Mouse (Mus musculus) urinary bladder, adult 2 months (tissue): Measurements from ENCODE around the gene Coq8b. TPM values are rescaled to one million over a fixed set of nuclear protein-coding genes. Genes with fewer than 3 reads are reported as not detected.

Experiments
- DNase-seq: peaks from one replicate; pipeline ENCODE4 v3.0.0; 2022; ENCODE audit warnings: low spot score
- polyA plus RNA-seq: library from polyadenylated mRNA; depleted of rRNA; stranded (reverse); fragments of >200 nt; gene quantifications from 2 replicates; pipeline ENCODE4 v1.2.3, GENCODE M21; 2012; rRNA removed

Gene Coq8b
- polyA plus RNA-seq, 1 experiment, result 20.4 TPM

DNA sequence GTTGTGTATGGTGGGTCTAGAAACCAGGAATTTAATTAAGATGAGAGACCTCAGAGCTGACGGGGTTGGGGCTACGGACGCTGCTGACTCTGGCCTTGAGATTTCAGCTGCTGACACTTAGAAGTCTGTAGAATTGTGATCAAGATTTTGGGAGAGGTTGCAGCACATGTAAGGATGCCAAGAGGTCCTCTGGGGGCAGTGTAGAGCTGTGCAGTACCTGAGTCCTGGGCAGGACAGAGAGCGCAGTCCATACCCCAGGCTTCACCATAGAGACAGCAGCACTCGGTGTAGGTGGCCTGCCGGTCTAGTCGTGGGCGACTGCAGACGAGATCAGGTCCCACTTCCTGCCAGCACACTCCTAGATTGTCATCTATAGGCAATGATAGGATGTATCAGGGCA lies 74.7 kb downstream of the Coq8b start:
- DNase-seq, result no peak

Other genes starting within 250 kb of the Coq8b start
- gene Cyp2a12, start 203.9 kb upstream of the Coq8b start, polyA plus RNA-seq, result not detected in 2 replicates
- 30.4 and 47.4 TPM in 2 replicates for gene Cyp2f2, start 113.1 kb upstream of the Coq8b start, polyA plus RNA-seq
- not detected in 2 replicates for gene Cyp2t4, start 79.3 kb upstream of the Coq8b start, polyA plus RNA-seq
- gene Egln2, start 66.2 kb upstream of the Coq8b start, polyA plus RNA-seq, result 64.2 and 67.5 TPM in 2 replicates
- 69.2 and 85.6 TPM in 2 replicates for gene Rab4b, start 54.1 kb upstream of the Coq8b start, polyA plus RNA-seq
- not detected in 2 replicates for gene Gm21983, start 51.9 kb upstream of the Coq8b start, polyA plus RNA-seq
- 0.23 and 0.47 TPM in 2 replicates for gene Mia, start 51.9 kb upstream of the Coq8b start, polyA plus RNA-seq
- gene BC024978, start 37.2 kb upstream of the Coq8b start, polyA plus RNA-seq, result 11.1 and 12.0 TPM in 2 replicates
- gene Snrpa, start 36.8 kb upstream of the Coq8b start, polyA plus RNA-seq, result 114 and 140 TPM in 2 replicates
- 9.9 and 11.6 TPM in 2 replicates for gene Itpkc, start 4.4 kb upstream of the Coq8b start, polyA plus RNA-seq
- 44.1 and 47.3 TPM in 2 replicates for gene Numbl, start 25.4 kb downstream of the Coq8b start, polyA plus RNA-seq
- 176 and 335 TPM in 2 replicates for gene Ltbp4, start 104.7 kb downstream of the Coq8b start, polyA plus RNA-seq
- 39.4 and 46.5 TPM in 2 replicates for gene Shkbp1, start 123.0 kb downstream of the Coq8b start, polyA plus RNA-seq
- 0.43 and 0.67 TPM in 2 replicates for gene Gm20479, start 124.4 kb downstream of the Coq8b start, polyA plus RNA-seq
- 0.53 and 0.74 TPM in 2 replicates for gene Sptbn4, start 214.7 kb downstream of the Coq8b start, polyA plus RNA-seq
- 46.5 and 51.3 TPM in 2 replicates for gene Blvrb, start 215.0 kb downstream of the Coq8b start, polyA plus RNA-seq
- gene Sertad3, start 240.7 kb downstream of the Coq8b start, polyA plus RNA-seq, result 22.0 and 29.1 TPM in 2 replicates